Mouse (Mus musculus) E14TG2a.4 (cell line): ENCODE results near the gene Gm17018.
A peak's percentile ranks its signal among the peaks of the same experiment; 100 is the strongest.

Experiments
- CTCF ChIP-seq: conservative IDR thresholded peaks from 2 replicates; pipeline ENCODE4 v1.5.1; 2014; ENCODE audit warnings: low read length
- NANOG ChIP-seq: IDR thresholded peaks from 2 replicates; pipeline ENCODE4 v1.6.1; 2014; ENCODE audit warnings: borderline replicate concordance, low read length, mixed read lengths
- POU5F1 ChIP-seq: IDR thresholded peaks from 2 replicates; pipeline ENCODE4 v1.6.1; 2014; ENCODE audit warnings: low read length, borderline replicate concordance

DNA sequence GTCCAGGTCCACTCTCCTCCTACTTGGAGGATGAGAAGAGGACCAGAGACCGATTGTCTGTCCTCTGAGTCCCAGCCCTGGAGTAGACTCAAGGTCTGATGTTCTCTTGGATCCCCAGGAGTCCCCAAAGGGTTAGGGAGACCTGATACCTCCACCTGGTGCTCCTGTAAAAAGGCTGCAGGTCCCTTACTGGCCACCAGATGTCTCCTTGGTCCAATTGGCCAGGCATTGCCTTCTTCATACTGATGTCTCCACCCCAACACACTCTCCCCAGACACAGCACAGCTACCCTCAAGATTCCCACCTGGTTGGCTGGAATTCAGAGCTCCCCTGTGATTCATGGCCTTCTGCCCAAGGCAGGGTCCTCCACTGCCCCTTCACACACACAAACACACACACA lies 22.9 kb upstream of the Gm17018 start:
- TF ChIP-seq CTCF = peak; percentile 74
- no peak for TF ChIP-seq NANOG
- TF ChIP-seq POU5F1 = no peak
